Mouse (Mus musculus): Measurements from ENCODE around the gene Sidt1.

Gene Sidt1

DNA sequence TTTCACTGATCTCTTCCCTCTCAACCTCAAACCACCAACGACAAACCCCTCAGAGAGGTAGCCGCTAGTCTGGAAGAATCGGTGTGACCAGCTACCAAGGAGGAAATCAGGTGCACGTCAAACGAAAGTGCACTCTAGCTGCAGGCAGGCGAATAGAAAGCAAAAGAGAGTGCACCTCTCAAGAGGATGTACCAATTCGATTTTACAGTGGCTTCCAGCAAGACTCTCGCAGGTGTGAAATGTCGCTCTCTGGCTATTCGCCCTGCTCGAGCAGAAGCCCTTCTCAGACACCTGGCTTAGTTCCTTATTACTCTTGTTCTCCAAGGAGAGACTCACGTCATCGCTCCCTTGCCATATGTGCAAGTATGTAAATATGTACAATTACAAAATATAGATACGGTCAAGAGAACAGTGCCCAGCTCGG, at the start of gene Sidt1:
Sidt1 (minus strand) TSS at position 336 of the 424 bp plus-strand sequence.
- in situ Hi-C loops (cut with MboI; ENCODE audit: low pct_unique_long_range_greater_than_20kb in 1 of 2, low sequenced_read_pairs in 2 of 2, unreplicated experiment in 1 of 2), result no loop called here

DNA sequence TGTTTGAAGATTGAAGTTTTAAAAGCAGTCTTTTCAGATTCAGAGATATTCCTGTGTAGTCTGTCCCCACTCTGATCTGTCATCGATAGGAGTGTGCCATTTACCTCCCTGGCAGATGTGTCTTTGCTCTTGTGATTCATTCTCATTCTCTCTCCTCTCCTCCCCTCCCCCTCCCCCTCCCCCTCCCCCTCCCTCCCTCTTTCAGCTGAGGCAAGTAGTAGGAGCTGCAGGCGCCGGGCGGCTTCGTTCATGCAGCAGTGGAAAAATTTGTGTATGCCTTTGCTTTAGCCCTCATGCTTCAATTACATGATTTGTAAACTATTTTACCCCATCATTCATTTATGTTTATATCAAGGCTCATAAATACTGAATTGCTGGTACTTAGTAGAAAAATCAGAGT, 48.6 kb upstream of the Sidt1 start:
- in situ Hi-C loops (cut with MboI; ENCODE audit: low pct_unique_long_range_greater_than_20kb in 1 of 2, low sequenced_read_pairs in 2 of 2, unreplicated experiment in 1 of 2), result no loop called here

DNA sequence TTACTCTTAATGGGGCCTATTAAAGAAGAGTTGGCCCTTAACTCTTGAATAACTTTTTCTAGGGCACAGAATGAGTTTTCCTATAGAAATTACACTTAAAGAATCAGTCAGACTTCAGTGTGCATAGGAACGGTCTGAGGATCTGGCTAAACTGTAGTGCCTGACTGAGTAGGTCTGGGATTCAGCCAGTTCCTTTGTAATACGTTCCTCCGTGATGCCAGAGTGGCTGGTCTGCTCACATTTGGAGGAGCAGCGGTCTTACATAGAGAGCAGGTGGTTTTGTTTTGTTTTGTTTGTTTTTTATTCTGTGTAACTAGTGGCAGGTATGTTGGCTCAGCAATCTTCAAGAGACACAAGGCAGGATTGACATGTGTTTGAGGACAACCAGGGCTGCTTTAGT, 47.0 kb upstream of the Sidt1 start:
- in situ Hi-C loops (cut with MboI; ENCODE audit: low pct_unique_long_range_greater_than_20kb in 1 of 2, low sequenced_read_pairs in 2 of 2, unreplicated experiment in 1 of 2), result no loop called here

GRCm38 (mm10) chr16:44375459-44375858, 42.5 kb upstream of the Sidt1 start:
- in situ Hi-C loops (cut with MboI; ENCODE audit: low pct_unique_long_range_greater_than_20kb in 1 of 2, low sequenced_read_pairs in 2 of 2, unreplicated experiment in 1 of 2), result no loop called here

DNA sequence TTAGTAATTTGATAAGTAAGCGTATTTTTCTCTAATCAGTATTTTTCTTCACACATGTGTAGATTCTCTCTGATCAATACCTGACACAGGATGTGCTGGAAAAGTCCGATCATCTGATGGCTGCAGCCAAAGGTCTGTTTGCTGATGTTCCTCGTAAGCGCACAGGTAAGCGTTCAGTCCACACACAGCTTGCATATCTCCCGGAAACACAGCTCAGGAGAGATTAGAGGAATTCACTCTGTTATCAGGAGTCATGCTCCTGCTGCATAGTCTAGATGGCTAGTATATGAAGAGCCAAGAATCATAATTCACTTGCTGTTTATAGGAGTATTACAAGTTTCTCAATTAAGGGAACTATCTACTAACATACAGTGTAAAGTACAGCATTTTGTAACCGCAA, 32.5 kb upstream of the Sidt1 start:
- in situ Hi-C loops (cut with MboI; ENCODE audit: low pct_unique_long_range_greater_than_20kb in 1 of 2, low sequenced_read_pairs in 2 of 2, unreplicated experiment in 1 of 2), result no loop called here

GRCm38 (mm10) chr16:44361921-44362890, 29.2 kb upstream of the Sidt1 start:
- in situ Hi-C loops (cut with MboI; ENCODE audit: low pct_unique_long_range_greater_than_20kb in 1 of 2, low sequenced_read_pairs in 2 of 2, unreplicated experiment in 1 of 2), result no loop called here

- in situ Hi-C loops (cut with MboI; ENCODE audit: low pct_unique_long_range_greater_than_20kb in 1 of 2, low sequenced_read_pairs in 2 of 2, unreplicated experiment in 1 of 2), result no loop called here
Observed at GRCm38 (mm10) chr16:44357571-44358268, 24.7 kb upstream of the Sidt1 start.

DNA sequence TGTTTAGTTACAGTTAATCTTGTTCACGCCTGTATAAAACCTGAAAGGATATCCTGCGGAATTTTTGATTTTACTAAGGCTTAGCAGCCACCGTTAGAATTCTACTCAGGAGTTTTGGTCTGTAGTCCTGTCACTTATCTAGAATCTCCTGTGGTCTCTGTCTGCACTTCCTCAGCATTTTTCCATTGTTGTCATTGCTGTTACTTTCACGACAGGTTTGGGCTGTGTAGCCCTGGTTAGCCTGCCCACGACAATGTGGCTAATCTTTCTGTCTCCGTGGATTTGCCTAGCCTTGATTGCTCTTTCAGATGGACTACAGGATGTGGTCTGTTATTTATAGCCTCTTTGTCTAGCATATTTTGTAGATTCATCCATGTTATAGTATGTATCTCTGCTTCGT, 23.3 kb upstream of the Sidt1 start:
- in situ Hi-C loops (cut with MboI; ENCODE audit: low pct_unique_long_range_greater_than_20kb in 1 of 2, low sequenced_read_pairs in 2 of 2, unreplicated experiment in 1 of 2), result no loop called here

GRCm38 (mm10) chr16:44349801-44350397, 16.9 kb upstream of the Sidt1 start:
- in situ Hi-C loops (cut with MboI; ENCODE audit: low pct_unique_long_range_greater_than_20kb in 1 of 2, low sequenced_read_pairs in 2 of 2, unreplicated experiment in 1 of 2), result no loop called here

GRCm38 (mm10) chr16:44347071-44347901, 14.3 kb upstream of the Sidt1 start, which contains the start of gene Spice1:
TSS of gene Spice1 (plus strand) at chr16:44347121.
- in situ Hi-C loops (cut with MboI; ENCODE audit: low pct_unique_long_range_greater_than_20kb in 1 of 2, low sequenced_read_pairs in 2 of 2, unreplicated experiment in 1 of 2), result no loop called here

GRCm38 (mm10) chr16:44337541-44337940, 4.5 kb upstream of the Sidt1 start:
- in situ Hi-C loops (cut with MboI; ENCODE audit: low pct_unique_long_range_greater_than_20kb in 1 of 2, low sequenced_read_pairs in 2 of 2, unreplicated experiment in 1 of 2), result no loop called here

GRCm38 (mm10) chr16:44331995-44332860, 768 bp downstream of the Sidt1 start:
- in situ Hi-C loops (cut with MboI; ENCODE audit: low pct_unique_long_range_greater_than_20kb in 1 of 2, low sequenced_read_pairs in 2 of 2, unreplicated experiment in 1 of 2), result no loop called here

DNA sequence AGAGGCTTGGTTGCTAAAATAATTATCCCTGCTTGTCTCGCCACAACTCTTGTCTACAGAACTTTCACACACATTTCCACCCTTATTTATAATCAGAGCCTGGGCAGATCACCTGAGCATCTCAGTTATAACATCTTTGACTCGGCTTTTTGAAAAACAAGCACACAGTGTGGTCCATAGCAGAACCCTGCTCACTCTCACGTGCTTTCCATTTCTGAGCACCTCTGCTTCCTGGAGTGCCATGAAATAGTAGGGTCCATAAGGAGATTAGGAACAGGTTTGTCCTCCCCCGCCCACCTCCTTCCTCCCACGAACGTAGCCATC, 1.4 kb downstream of the Sidt1 start:
- in situ Hi-C loops (cut with MboI; ENCODE audit: low pct_unique_long_range_greater_than_20kb in 1 of 2, low sequenced_read_pairs in 2 of 2, unreplicated experiment in 1 of 2), result no loop called here

- in situ Hi-C loops (cut with MboI; ENCODE audit: low pct_unique_long_range_greater_than_20kb in 1 of 2, low sequenced_read_pairs in 2 of 2, unreplicated experiment in 1 of 2), result no loop called here
Observed at GRCm38 (mm10) chr16:44331154-44331553, 1.8 kb downstream of the Sidt1 start.

DNA sequence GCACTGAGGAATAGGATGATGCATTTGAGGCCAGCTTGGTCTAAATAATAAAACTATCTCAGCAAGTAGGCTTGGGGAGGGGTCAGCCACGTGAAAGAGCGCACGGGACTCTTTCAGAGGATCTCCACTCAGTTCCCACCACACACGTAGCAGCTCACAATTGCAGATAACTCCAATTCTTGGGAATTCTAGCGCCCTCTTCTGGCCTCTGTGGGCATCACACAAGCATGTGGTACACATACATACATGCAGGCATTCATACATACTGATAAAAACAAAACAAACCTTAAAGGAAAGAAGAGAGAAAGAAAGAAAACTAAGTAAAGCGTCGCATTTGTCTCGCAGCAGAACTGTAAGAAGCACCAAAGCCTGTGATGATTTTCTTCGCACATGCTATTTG, 2.3 kb downstream of the Sidt1 start:
- in situ Hi-C loops (cut with MboI; ENCODE audit: low pct_unique_long_range_greater_than_20kb in 1 of 2, low sequenced_read_pairs in 2 of 2, unreplicated experiment in 1 of 2), result no loop called here

GRCm38 (mm10) chr16:44328644-44329043, 4.4 kb downstream of the Sidt1 start:
- in situ Hi-C loops (cut with MboI; ENCODE audit: low pct_unique_long_range_greater_than_20kb in 1 of 2, low sequenced_read_pairs in 2 of 2, unreplicated experiment in 1 of 2), result no loop called here

GRCm38 (mm10) chr16:44320232-44320631, 12.8 kb downstream of the Sidt1 start:
- in situ Hi-C loops (cut with MboI; ENCODE audit: low pct_unique_long_range_greater_than_20kb in 1 of 2, low sequenced_read_pairs in 2 of 2, unreplicated experiment in 1 of 2), result no loop called here

DNA sequence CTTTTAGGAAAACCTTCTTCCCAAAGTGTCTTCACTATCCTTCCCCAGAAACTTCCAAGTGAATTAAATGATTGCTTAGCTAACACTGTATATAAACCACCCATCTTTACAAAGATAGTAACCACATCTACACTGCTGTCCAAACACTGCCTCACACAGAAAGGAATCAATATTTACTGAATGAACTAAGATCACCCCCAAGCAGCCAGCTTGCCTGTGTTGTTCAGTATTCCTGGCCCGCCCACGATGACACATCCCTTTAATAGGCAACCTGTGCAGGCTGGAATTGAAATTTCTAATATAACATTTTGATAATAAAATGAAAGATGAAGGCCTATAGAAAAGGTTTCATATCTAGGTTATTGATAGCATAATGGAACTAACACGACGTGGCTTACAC, 16.6 kb downstream of the Sidt1 start:
- in situ Hi-C loops (cut with MboI; ENCODE audit: low pct_unique_long_range_greater_than_20kb in 1 of 2, low sequenced_read_pairs in 2 of 2, unreplicated experiment in 1 of 2), result no loop called here
